Mouse (Mus musculus) heart, embryonic 10.5 days (tissue): Measurements from ENCODE around the gene Ifng. TPM values are rescaled to one million over a fixed set of nuclear protein-coding genes. Genes with fewer than 3 reads are reported as not detected.

Source experiments
- DNase-seq: peaks from one replicate; pipeline ENCODE4 v3.0.0-alpha.2; 2017; ENCODE audit warnings: low spot score
- H3K27ac ChIP-seq: fragments of 300-500 bp; sonication (generic); 2 replicates; pipeline ENCODE4 v1.5.1; 2016; ENCODE audit warnings: mild to moderate bottlenecking
- H3K27me3 ChIP-seq: fragments of 300-500 bp; sonication (generic); 2 replicates; pipeline ENCODE4 v1.6.1; 2016; ENCODE audit warnings: mild to moderate bottlenecking; ENCODE audit not compliant: poor library complexity, insufficient read depth, severe bottlenecking
- H3K36me3 ChIP-seq: fragments of 300-500 bp; sonication (generic); 2 replicates; pipeline ENCODE4 v1.6.1; 2016; ENCODE audit warnings: mild to moderate bottlenecking, moderate library complexity
- H3K4me1 ChIP-seq: fragments of 300-500 bp; sonication (generic); 2 replicates; pipeline ENCODE4 v1.6.1; 2016; ENCODE audit warnings: mild to moderate bottlenecking
- H3K4me3 ChIP-seq: fragments of 300-500 bp; sonication (generic); 2 replicates; pipeline ENCODE4 v1.5.1; 2016; ENCODE audit warnings: mild to moderate bottlenecking, moderate library complexity
- H3K9me3 ChIP-seq: fragments of 300-500 bp; sonication (generic); 2 replicates; pipeline ENCODE4 v1.6.1; 2016; ENCODE audit warnings: mild to moderate bottlenecking, moderate library complexity
- WGBS: fragments of 180-500 bp; shearing (Covaris S2); methylation state at CpG from one replicate; pipeline ENCODE4 v1.1.7; 2016; 5-methylcytosine and 5-hydroxymethylcytosine counted together
- polyA plus RNA-seq: library from polyadenylated mRNA; unstranded; fragments of >200 nt; fragmentation: Nextera tagmentation; extraction: Ambion mirVana; gene quantifications from 2 replicates; pipeline ENCODE4 v1.2.1, GENCODE M21; 2016

The Ifng gene
- polyA plus RNA-seq = not detected in 2 replicates

DNA sequence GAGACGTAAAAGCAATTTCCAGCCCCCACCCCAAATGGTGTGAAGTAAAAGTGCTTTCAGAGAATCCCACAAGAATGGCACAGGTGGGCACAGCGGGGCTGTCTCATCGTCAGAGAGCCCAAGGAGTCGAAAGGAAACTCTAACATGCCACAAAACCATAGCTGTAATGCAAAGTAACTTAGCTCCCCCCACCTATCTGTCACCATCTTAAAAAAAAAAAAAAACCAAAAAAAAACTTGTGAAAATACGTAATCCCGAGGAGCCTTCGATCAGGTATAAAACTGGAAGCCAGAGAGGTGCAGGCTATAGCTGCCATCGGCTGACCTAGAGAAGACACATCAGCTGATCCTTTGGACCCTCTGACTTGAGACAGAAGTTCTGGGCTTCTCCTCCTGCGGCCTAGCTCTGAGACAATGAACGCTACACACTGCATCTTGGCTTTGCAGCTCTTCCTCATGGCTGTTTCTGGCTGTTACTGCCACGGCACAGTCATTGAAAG is at the start of gene Ifng:
Gene Ifng (plus strand): TSS at position 305 of the 499 bp plus-strand sequence.
- WGBS = 88% methylated on average over 11 of the region's 11 CpGs

DNA sequence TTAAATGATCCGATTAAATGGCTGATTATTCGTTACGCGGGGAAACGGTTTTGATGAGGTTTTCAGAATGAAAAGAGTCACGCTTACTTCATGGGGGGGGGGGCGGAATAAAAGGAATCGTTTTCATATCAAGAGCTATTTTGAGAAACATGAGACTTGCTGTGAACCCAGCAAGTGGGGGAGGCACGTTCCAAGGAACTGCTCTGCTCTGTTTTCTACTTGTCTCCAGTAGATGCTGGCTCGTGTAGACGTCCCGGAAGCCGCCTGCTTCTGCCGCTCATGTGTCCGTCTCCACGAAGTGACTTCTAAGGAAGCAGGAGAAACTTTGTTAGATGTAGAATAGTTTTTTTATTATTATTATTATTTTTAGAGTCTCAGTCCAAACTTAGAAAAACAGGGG is 40.9 kb upstream of the Ifng start:
- H3K36me3 ChIP-seq = no peaks in the 10 kb centered on the region
- no peaks in the 10 kb centered on the region for H3K4me1 ChIP-seq
- WGBS = 85% methylated on average over 16 of the region's 16 CpGs
- no peak for DNase-seq
- H3K27me3 ChIP-seq = no peaks in the 10 kb centered on the region
- H3K9me3 ChIP-seq = no peaks in the 10 kb centered on the region
- no peak overlapping the region for H3K27ac ChIP-seq
- no peak overlapping the region for H3K4me3 ChIP-seq

More for the DNA sequence above, at the start of gene Ifng:
- Histone ChIP-seq H3K27ac (no peak within 1 kb of the TSS), H3K4me1 (peaks cover 3% of the 10 kb centered on the region; the same call in 1 of the 2 replicates), H3K27me3 (no peaks in the 10 kb centered on the region), H3K4me3 (no peak within 1 kb of the TSS), H3K9me3 (no peaks in the 10 kb centered on the region), H3K36me3 (no peaks in the 10 kb centered on the region)
- no peak for DNase-seq

DNA sequence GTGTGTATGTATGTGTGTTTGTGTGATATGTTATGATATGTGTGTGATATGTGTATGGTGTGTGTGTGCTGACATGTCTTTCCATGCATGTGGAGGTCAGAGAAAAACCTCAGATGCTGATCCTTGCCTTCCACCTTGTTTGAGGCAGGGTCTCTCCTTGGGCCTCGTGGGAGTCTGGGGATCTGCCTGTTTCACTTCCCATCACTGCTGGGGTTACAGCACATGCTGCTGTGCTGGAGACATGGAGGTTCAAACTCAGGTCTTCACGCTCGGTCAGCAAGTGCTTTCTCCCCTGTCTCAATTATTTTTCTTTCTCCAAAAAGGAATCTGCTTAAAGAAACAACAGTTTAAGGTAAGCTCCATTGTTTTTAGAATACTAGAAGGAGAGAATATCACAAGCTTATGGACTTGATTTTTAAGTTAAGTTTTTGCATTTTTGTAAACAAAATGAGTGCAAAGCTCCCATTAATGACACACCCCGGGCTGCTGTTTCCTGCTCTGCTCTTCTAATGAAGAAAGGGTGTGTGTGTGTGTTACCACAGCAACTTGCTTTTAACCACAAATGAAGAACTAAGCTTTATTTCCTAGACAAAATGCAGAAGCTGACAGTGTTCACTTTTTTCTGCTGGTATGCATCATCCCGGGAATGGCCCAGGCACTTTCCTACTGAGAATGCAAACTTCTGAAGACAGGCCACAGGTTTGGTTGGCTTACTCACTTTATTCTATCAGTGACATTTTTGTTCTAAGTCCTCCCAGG is 34.2 kb upstream of the Ifng start:
- Histone ChIP-seq H3K9me3 (no peaks in the 10 kb centered on the region), H3K36me3 (no peaks in the 10 kb centered on the region), H3K27me3 (no peaks in the 10 kb centered on the region), H3K4me3 (no peak overlapping the region), H3K4me1 (no peaks in the 10 kb centered on the region), H3K27ac (no peak overlapping the region)
- WGBS = 73% methylated on average over 5 of the region's 5 CpGs
- no peak for DNase-seq

DNA sequence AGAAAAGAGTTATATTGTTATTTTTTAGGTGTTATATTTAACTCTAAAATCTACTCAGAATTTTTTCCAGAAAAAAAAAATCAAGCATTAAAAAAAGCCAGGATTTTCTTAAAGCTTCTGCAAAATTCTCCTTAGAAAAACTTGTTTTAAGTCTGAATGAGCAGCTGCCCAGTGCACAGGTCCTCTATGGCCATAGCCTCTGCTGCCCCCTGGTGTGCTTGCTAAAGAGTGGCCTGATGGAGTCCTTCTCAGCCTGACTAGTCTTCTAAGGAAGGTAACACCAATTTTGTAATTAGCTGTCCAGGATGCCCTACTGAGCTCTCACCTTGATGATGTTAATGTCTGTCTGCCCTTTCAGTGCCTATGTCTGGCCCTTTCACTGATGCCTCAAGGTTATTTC is 29.5 kb upstream of the Ifng start:
- H3K36me3 ChIP-seq = no peaks in the 10 kb centered on the region
- H3K27me3 ChIP-seq = no peaks in the 10 kb centered on the region
- H3K9me3 ChIP-seq = no peaks in the 10 kb centered on the region
- no peak for DNase-seq
- no peak overlapping the region for H3K4me3 ChIP-seq
- no peaks in the 10 kb centered on the region for H3K4me1 ChIP-seq
- no peak overlapping the region for H3K27ac ChIP-seq

DNA sequence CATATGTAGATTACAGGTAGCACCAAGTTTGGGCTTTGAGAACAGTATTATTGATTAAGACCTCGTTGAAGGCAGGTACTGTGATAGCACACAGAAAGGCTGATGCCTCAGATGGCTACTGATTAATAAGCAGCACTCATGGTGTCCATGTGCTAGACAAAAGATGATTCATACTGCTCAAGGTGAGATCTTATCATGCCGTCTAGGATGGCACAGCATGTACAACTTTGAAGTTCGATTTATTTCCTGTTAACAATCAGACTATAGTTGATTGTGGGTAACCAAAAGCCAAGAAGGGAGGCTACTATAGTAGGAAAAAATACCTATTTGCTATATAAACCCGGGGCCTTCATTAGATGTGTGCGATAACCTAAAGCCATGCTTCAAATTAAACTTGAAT is 28.1 kb upstream of the Ifng start:
- Histone ChIP-seq H3K4me3 (no peak overlapping the region), H3K36me3 (no peaks in the 10 kb centered on the region), H3K27ac (no peak overlapping the region), H3K27me3 (no peaks in the 10 kb centered on the region), H3K4me1 (no peaks in the 10 kb centered on the region), H3K9me3 (no peaks in the 10 kb centered on the region)
- DNase-seq = no peak
- WGBS = 81% methylated on average over 5 of the region's 5 CpGs

DNA sequence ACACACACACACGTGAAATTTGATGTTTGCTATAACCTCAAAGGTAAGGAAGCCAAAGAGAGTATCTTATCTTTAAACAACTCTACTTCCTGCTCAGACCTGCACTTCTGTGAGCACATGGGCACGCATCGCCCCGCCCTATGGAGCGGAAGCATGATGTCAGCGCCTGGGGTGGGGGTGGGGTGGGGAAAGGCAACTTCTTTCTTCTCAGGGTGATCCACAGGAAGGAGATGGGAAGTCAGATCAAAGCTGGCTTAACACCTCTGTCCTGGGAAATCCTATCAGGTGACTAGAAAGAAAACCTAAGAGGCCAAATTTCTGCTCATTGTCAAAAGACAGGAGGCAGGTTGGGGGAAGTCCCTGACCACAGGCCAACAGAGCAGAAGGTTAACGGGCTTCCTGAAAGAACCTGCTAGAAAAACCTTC is 21.8 kb upstream of the Ifng start:
- WGBS = 67% methylated on average over 7 of the region's 7 CpGs
- Histone ChIP-seq H3K9me3 (no peaks in the 10 kb centered on the region), H3K27ac (no peak overlapping the region), H3K27me3 (no peaks in the 10 kb centered on the region), H3K4me1 (no peaks in the 10 kb centered on the region), H3K36me3 (no peaks in the 10 kb centered on the region), H3K4me3 (no peak overlapping the region)
- no peak for DNase-seq

DNA sequence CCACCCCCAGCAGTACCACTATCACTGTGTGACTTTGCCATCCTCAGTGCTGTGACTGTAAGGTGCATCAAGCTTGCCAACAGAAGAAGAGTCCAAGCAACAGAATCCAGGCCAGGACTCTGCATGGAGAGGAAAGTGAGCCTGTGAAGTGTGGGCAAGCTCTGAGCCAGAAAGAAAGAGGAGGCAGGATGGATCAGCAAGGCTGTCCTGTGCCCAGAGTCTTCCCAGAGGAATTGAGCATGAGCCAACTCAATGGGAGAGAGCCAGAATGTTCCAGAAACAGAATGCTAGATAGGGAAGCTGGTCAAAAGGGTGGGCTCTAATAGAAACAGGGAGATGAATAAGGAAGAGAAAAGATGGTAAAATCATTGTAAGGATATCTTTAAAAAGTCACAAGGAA is 19.9 kb upstream of the Ifng start:
- Histone ChIP-seq H3K4me1 (no peaks in the 10 kb centered on the region), H3K4me3 (no peak overlapping the region), H3K36me3 (no peaks in the 10 kb centered on the region), H3K27ac (no peak overlapping the region), H3K9me3 (no peaks in the 10 kb centered on the region), H3K27me3 (no peaks in the 10 kb centered on the region)
- no peak for DNase-seq

DNA sequence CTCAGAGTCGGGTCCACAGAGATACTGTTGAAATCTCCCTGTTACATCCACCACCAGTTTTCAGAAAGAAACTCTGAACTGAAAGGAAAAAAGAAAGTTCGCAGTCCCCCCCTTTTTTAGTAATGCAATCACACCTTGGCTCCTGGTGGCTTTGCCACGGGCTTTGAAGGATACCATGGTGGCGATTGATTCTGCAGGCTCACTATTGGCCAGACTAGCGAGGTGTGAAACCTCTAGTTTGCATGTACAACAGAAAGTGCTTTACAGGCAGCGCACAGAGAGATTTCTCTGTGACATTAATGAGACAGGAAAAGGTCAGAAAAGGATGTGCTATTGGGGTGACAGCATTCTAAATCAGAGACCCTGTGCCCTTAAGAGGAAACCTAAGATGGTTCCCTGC is 5.3 kb upstream of the Ifng start:
- H3K9me3 ChIP-seq = no peaks in the 10 kb centered on the region
- H3K4me1 ChIP-seq = no peaks in the 10 kb centered on the region
- 81% methylated on average over 6 of the region's 6 CpGs for WGBS
- no peaks in the 10 kb centered on the region for H3K36me3 ChIP-seq
- H3K27ac ChIP-seq = no peak overlapping the region
- no peak for DNase-seq
- H3K4me3 ChIP-seq = no peak overlapping the region
- no peaks in the 10 kb centered on the region for H3K27me3 ChIP-seq

DNA sequence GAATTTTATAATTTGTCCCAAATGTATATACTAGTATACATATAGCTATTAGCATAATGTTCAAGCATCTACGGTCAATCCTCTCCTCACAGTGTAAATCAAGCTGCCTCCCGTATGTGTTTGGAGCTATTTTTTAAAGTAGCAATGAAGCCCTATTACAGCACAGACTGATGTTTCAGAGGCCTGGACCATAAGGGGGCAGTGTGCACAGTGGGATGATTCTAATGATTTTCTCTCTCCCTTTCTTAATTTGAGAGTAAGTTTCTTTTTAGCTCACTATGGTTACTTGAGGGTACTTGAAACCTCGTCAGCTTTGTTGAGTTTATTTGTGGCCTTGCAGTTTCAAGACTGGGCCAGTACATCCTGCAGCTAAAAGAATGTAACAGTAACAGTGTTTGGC is 1.1 kb downstream of the Ifng start:
- Histone ChIP-seq H3K4me1 (peaks cover 9% of the 10 kb centered on the region; the same call in 1 of the 2 replicates), H3K9me3 (no peaks in the 10 kb centered on the region), H3K36me3 (no peaks in the 10 kb centered on the region), H3K27me3 (no peaks in the 10 kb centered on the region), H3K27ac (no peak overlapping the region), H3K4me3 (no peak overlapping the region)
- 69% methylated on average over 3 of the region's 3 CpGs for WGBS
- DNase-seq = no peak

DNA sequence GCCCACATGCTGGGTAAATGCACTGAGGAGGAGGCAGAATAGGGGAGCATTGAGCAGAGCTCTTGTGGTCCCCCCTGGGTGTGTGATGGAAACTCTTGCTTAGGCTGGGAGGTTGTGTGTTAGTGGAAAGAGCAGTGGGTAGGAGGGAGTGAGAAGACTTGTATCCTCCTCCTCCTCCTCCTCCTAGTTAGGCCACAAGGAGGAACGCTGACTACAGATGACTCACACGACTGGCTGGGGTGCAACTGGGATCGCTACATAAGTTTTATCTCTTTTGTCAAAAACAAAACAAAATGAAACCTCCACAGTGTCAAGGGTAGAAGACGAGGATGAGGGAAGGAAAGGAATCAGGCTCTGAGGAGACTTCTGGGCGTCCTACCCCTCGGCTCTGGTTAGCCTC is 2.2 kb downstream of the Ifng start:
- H3K4me1 ChIP-seq = peaks cover 9% of the 10 kb centered on the region; the same call in 1 of the 2 replicates
- no peak for DNase-seq
- WGBS = 70% methylated on average over 6 of the region's 6 CpGs
- no peak overlapping the region for H3K4me3 ChIP-seq
- H3K9me3 ChIP-seq = no peaks in the 10 kb centered on the region
- no peak overlapping the region for H3K27ac ChIP-seq
- H3K36me3 ChIP-seq = no peaks in the 10 kb centered on the region
- H3K27me3 ChIP-seq = no peaks in the 10 kb centered on the region

DNA sequence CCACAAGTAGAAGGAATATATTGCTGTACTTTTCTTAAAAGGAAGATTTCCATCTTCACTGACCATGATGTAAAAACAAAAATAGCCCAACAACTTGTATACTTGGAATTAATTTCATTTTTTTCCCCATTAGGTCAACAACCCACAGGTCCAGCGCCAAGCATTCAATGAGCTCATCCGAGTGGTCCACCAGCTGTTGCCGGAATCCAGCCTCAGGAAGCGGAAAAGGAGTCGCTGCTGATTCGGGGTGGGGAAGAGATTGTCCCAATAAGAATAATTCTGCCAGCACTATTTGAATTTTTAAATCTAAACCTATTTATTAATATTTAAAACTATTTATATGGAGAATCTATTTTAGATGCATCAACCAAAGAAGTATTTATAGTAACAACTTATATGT is 4.2 kb downstream of the Ifng start:
- DNase-seq = no peak
- no peaks in the 10 kb centered on the region for H3K27me3 ChIP-seq
- H3K9me3 ChIP-seq = no peaks in the 10 kb centered on the region
- WGBS = 87% methylated on average over 6 of the region's 6 CpGs
- H3K27ac ChIP-seq = no peak overlapping the region
- H3K4me1 ChIP-seq = peaks cover 9% of the 10 kb centered on the region; the same call in 1 of the 2 replicates
- H3K4me3 ChIP-seq = no peak overlapping the region
- no peaks in the 10 kb centered on the region for H3K36me3 ChIP-seq

DNA sequence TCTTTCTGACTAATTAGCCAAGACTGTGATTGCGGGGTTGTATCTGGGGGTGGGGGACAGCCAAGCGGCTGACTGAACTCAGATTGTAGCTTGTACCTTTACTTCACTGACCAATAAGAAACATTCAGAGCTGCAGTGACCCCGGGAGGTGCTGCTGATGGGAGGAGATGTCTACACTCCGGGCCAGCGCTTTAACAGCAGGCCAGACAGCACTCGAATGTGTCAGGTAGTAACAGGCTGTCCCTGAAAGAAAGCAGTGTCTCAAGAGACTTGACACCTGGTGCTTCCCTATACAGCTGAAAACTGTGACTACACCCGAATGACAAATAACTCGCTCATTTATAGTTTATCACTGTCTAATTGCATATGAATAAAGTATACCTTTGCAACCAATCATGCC is 4.7 kb downstream of the Ifng start:
- WGBS = 50% methylated on average over 8 of the region's 8 CpGs
- Histone ChIP-seq H3K4me1 (peaks cover 9% of the 10 kb centered on the region; the same call in 1 of the 2 replicates), H3K27ac (no peak overlapping the region), H3K4me3 (no peak overlapping the region), H3K27me3 (no peaks in the 10 kb centered on the region), H3K36me3 (no peaks in the 10 kb centered on the region), H3K9me3 (no peaks in the 10 kb centered on the region)
- DNase-seq = peak; percentile 87

DNA sequence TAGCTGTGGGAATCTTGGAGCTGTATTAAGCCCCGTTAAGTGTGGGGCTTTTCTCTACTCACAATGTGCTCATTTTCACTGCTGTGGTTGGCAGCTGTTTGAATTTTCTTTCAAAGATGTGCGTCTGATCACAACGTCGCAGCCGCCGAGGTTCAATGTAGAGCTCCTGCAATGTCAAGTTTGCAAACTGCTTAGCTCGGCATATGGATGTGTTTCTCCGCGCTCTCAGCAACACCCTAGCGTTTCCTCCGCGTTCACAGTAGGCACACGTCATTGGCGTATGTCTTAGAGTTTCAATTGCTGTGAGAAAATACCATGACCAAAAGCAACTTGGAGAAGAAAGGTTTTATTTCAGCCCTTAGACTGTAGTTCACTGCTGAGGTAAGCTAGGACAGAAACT is 5.1 kb downstream of the Ifng start:
- 88% methylated on average over 14 of the region's 14 CpGs for WGBS
- H3K27me3 ChIP-seq = no peaks in the 10 kb centered on the region
- H3K27ac ChIP-seq = no peak overlapping the region
- no peaks in the 10 kb centered on the region for H3K36me3 ChIP-seq
- H3K4me3 ChIP-seq = no peak overlapping the region
- peaks cover 9% of the 10 kb centered on the region; the same call in 1 of the 2 replicates for H3K4me1 ChIP-seq
- H3K9me3 ChIP-seq = no peaks in the 10 kb centered on the region
- DNase-seq = no peak

DNA sequence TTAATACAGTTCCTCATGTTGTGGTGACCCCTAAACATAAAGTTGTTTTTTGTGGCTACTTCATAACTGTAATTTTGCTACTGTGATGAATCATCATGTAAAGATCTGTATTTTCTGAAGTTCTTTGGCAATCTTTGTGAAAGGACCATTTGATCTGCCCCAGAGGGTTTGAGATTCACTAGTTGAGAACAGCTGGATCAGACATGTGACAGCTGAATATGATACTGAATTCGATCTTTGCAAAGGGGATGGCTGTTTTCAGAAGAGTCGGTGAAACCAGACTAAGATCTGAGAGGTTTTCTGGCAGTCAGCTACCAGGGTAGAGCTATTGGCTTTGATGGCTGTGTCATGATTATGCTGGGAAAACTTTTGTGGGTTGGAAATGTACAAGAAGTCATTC is 10.9 kb downstream of the Ifng start:
- DNase-seq = no peak
- WGBS = 82% methylated on average over 2 of the region's 2 CpGs
- H3K4me3 ChIP-seq = no peak overlapping the region
- no peaks in the 10 kb centered on the region for H3K36me3 ChIP-seq
- H3K27me3 ChIP-seq = no peaks in the 10 kb centered on the region
- H3K27ac ChIP-seq = no peak overlapping the region
- no peaks in the 10 kb centered on the region for H3K4me1 ChIP-seq
- no peaks in the 10 kb centered on the region for H3K9me3 ChIP-seq
